Mouse (Mus musculus): ENCODE results near the gene AW822073. TPM values are rescaled to one million over a fixed set of nuclear protein-coding genes. Genes with fewer than 3 reads are reported as not detected.
"Not testable (repeated sequence)": the region's sequence is repeated elsewhere in the genome, so short reads cannot be mapped to it uniquely, and the experiment has no call there.

The AW822073 gene
- polyA plus RNA-seq (2014; fragmentation: Nextera tagmentation; extraction: Ambion mirVana), result not detected in 2 replicates

- not testable (repeated sequence) for H3K4me2 ChIP-seq (replicated peaks); H3K4me1 ChIP-seq (replicated peaks; ENCODE audit: control insufficient read depth, insufficient read depth, low read length); H3K27ac ChIP-seq; H3K27me3 ChIP-seq (ENCODE audit: control insufficient read depth, insufficient read depth, low read length); DNase-seq (ENCODE audit: low spot score); H3K36me3 ChIP-seq (replicated peaks; ENCODE audit: control insufficient read depth, insufficient read depth); H3K4me3 ChIP-seq (replicated peaks; ENCODE audit: low read length); H3K9me3 ChIP-seq (ENCODE audit: control insufficient read depth, low read length); ATAC-seq (ENCODE audit: low FRiP score); H3K9ac ChIP-seq
- WGBS, result 88% methylated on average over 16 of the region's 18 CpGs
These were observed at the start of gene AW822073 for GRCm38 (mm10) chr10:58224827-58225785. Gene AW822073 (minus strand): TSS chr10:58224930.

- Histone ChIP-seq H3K4me1 (replicated peaks; ENCODE audit: control insufficient read depth, insufficient read depth, low read length) (peaks cover 14% of the 10 kb centered on the region), H3K9me3 (ENCODE audit: control insufficient read depth, low read length) (no peaks in the 10 kb centered on the region), H3K4me3 (replicated peaks; ENCODE audit: low read length) (no peak overlapping the region), H3K36me3 (replicated peaks; ENCODE audit: control insufficient read depth, insufficient read depth) (peaks cover 49% of the 10 kb centered on the region), H3K27ac (no peak overlapping the region), H3K4me2 (replicated peaks) (no peak overlapping the region), H3K9ac (no peak overlapping the region), H3K27me3 (ENCODE audit: control insufficient read depth, insufficient read depth, low read length) (no peaks in the 10 kb centered on the region)
- ATAC-seq (ENCODE audit: low FRiP score) (no peak), DNase-seq (ENCODE audit: low spot score) (no peak)
- WGBS, result 82% methylated on average over 5 of the region's 5 CpGs
These were observed 33.7 kb upstream of the AW822073 start for GRCm38 (mm10) chr10:58258466-58258865.

- Histone ChIP-seq H3K27ac (peak overlapping the region; percentile 81; the same call in 1 of the 2 replicates), H3K4me3 (replicated peaks; ENCODE audit: low read length) (peak overlapping the region; percentile 90), H3K4me2 (replicated peaks) (peak overlapping the region; percentile 63), H3K9me3 (ENCODE audit: control insufficient read depth, low read length) (no peaks in the 10 kb centered on the region), H3K4me1 (replicated peaks; ENCODE audit: control insufficient read depth, insufficient read depth, low read length) (peaks cover 14% of the 10 kb centered on the region), H3K36me3 (replicated peaks; ENCODE audit: control insufficient read depth, insufficient read depth) (peaks cover 31% of the 10 kb centered on the region), H3K9ac (peak overlapping the region; percentile 87), H3K27me3 (ENCODE audit: control insufficient read depth, insufficient read depth, low read length) (no peaks in the 10 kb centered on the region)
- ATAC-seq (ENCODE audit: low FRiP score) (no peak), DNase-seq (ENCODE audit: low spot score) (no peak)
- WGBS, result 11% methylated on average over 4 of the region's 4 CpGs
These were observed 31.2 kb upstream of the AW822073 start for GRCm38 (mm10) chr10:58255954-58256353.

- WGBS, result 0% methylated on average over 49 of the region's 58 CpGs
These were observed 30.6 kb upstream of the AW822073 start, which contains the start of gene Gcc2 for GRCm38 (mm10) chr10:58255213-58255892. Gene Gcc2 (plus strand): TSS chr10:58255497.

GRCm38 (mm10) chr10:58254635-58255175, 30.0 kb upstream of the AW822073 start:
- DNase-seq (ENCODE audit: low spot score), result peak; percentile 30
- peaks cover 14% of the 10 kb centered on the region for H3K4me1 ChIP-seq (replicated peaks; ENCODE audit: control insufficient read depth, insufficient read depth, low read length)

More at GRCm38 (mm10) chr10:58255213-58255892, 30.6 kb upstream of the AW822073 start, which contains the start of gene Gcc2:
- Histone ChIP-seq H3K9ac (peak within 1 kb of the TSS; percentile 87), H3K27me3 (ENCODE audit: control insufficient read depth, insufficient read depth, low read length) (no peaks in the 10 kb centered on the region), H3K36me3 (replicated peaks; ENCODE audit: control insufficient read depth, insufficient read depth) (peaks cover 26% of the 10 kb centered on the region), H3K4me3 (replicated peaks; ENCODE audit: low read length) (peak within 1 kb of the TSS; percentile 90), H3K27ac (peak within 1 kb of the TSS; percentile 81), H3K4me1 (replicated peaks; ENCODE audit: control insufficient read depth, insufficient read depth, low read length) (peaks cover 14% of the 10 kb centered on the region), H3K9me3 (ENCODE audit: control insufficient read depth, low read length) (no peaks in the 10 kb centered on the region), H3K4me2 (replicated peaks) (peak within 1 kb of the TSS; percentile 63)
- DNase-seq (ENCODE audit: low spot score), result peak; percentile 95
- ATAC-seq (ENCODE audit: low FRiP score), result peak; percentile 99

GRCm38 (mm10) chr10:58249535-58249934, 24.8 kb upstream of the AW822073 start:
- ATAC-seq (ENCODE audit: low FRiP score), result no peak
- Histone ChIP-seq H3K9me3 (ENCODE audit: control insufficient read depth, low read length) (no peaks in the 10 kb centered on the region), H3K27me3 (ENCODE audit: control insufficient read depth, insufficient read depth, low read length) (no peaks in the 10 kb centered on the region), H3K4me3 (replicated peaks; ENCODE audit: low read length) (no peak overlapping the region), H3K27ac (no peak overlapping the region), H3K36me3 (replicated peaks; ENCODE audit: control insufficient read depth, insufficient read depth) (no peaks in the 10 kb centered on the region), H3K4me2 (replicated peaks) (no peak overlapping the region), H3K9ac (no peak overlapping the region), H3K4me1 (replicated peaks; ENCODE audit: control insufficient read depth, insufficient read depth, low read length) (peaks cover 2% of the 10 kb centered on the region)
- no peak for DNase-seq (ENCODE audit: low spot score)
- 15% methylated on average over 1 of the region's 1 CpGs for WGBS

More at GRCm38 (mm10) chr10:58254635-58255175, 30.0 kb upstream of the AW822073 start:
- Histone ChIP-seq H3K9me3 (ENCODE audit: control insufficient read depth, low read length) (no peaks in the 10 kb centered on the region), H3K9ac (peak overlapping the region; percentile 87), H3K27ac (no peak overlapping the region), H3K27me3 (ENCODE audit: control insufficient read depth, insufficient read depth, low read length) (no peaks in the 10 kb centered on the region), H3K4me3 (replicated peaks; ENCODE audit: low read length) (peak overlapping the region; percentile 90), H3K36me3 (replicated peaks; ENCODE audit: control insufficient read depth, insufficient read depth) (peaks cover 20% of the 10 kb centered on the region), H3K4me2 (replicated peaks) (peak overlapping the region; percentile 63)
- 28% methylated on average over 6 of the region's 6 CpGs for WGBS
- ATAC-seq (ENCODE audit: low FRiP score), result 0 out of 2 replicates have a peak, but pooled peaks have one; percentile 14

- H3K9me3 ChIP-seq (ENCODE audit: control insufficient read depth, low read length); H3K27me3 ChIP-seq (ENCODE audit: control insufficient read depth, insufficient read depth, low read length); H3K27ac ChIP-seq; H3K4me2 ChIP-seq (replicated peaks); H3K9ac ChIP-seq; H3K4me3 ChIP-seq (replicated peaks; ENCODE audit: low read length); H3K36me3 ChIP-seq (replicated peaks; ENCODE audit: control insufficient read depth, insufficient read depth); DNase-seq (ENCODE audit: low spot score); H3K4me1 ChIP-seq (replicated peaks; ENCODE audit: control insufficient read depth, insufficient read depth, low read length): not testable (repeated sequence)
- peak; percentile 89 for ATAC-seq (ENCODE audit: low FRiP score)
- 89% methylated on average over 8 of the region's 8 CpGs for WGBS
These were observed 14.4 kb upstream of the AW822073 start for GRCm38 (mm10) chr10:58238984-58239740.

GRCm38 (mm10) chr10:58236613-58237012, 11.9 kb upstream of the AW822073 start, which contains the start of gene Gm4981:
Gene Gm4981 (minus strand): TSS chr10:58236701.
- 94% methylated on average over 10 of the region's 10 CpGs for WGBS
- H3K27me3 ChIP-seq (ENCODE audit: control insufficient read depth, insufficient read depth, low read length), result no peaks in the 10 kb centered on the region
- H3K4me2 ChIP-seq (replicated peaks), result no peak within 1 kb of the TSS
- ATAC-seq (ENCODE audit: low FRiP score) (no peak), DNase-seq (ENCODE audit: low spot score) (no peak)
- H3K9me3 ChIP-seq (ENCODE audit: control insufficient read depth, low read length), result peaks cover 16% of the 10 kb centered on the region
- no peak within 1 kb of the TSS for H3K27ac ChIP-seq
- no peaks in the 10 kb centered on the region for H3K36me3 ChIP-seq (replicated peaks; ENCODE audit: control insufficient read depth, insufficient read depth)
- H3K4me3 ChIP-seq (replicated peaks; ENCODE audit: low read length), result no peak within 1 kb of the TSS
- H3K4me1 ChIP-seq (replicated peaks; ENCODE audit: control insufficient read depth, insufficient read depth, low read length), result no peaks in the 10 kb centered on the region
- H3K9ac ChIP-seq, result no peak within 1 kb of the TSS
